Mouse (Mus musculus) adrenal gland, adult (tissue): ENCODE data around the gene Slc7a3.
"Not testable (repeated sequence)": the region's sequence is repeated elsewhere in the genome, so short reads cannot be mapped to it uniquely, and the experiment has no call there.

ENCODE experiments used
- DNase-seq, 2 experiments: peaks; one replicate each; pipeline ENCODE4 v3.0.0; 2022 to 2023; ENCODE audit warnings: low spot score in 1 of 2; ENCODE audit not compliant: inconsistent age in 2 of 2

Gene Slc7a3

DNA sequence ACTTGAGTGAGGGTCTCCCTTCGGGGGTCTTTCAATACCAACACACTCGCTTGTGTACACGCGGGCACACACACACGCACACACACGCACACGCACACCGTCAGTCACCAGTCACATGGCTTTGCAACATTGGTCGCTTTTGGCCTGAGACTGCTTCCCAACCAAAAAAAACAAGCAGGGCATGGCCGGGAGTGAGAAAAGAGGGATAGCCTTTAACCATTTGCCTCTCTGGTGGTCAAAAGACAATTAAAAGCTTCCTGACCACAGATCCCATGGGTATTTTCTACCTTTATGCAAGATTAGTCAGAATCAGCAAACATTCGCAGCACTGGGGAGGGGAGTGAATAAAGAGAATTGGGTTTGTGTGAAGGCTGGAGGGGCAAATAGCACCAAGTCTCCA lies at the start of gene Slc7a3:
Gene Slc7a3, minus strand, starts transcription at position 101 of the 400 bp plus-strand sequence.
- DNase-seq, result no peak

DNA sequence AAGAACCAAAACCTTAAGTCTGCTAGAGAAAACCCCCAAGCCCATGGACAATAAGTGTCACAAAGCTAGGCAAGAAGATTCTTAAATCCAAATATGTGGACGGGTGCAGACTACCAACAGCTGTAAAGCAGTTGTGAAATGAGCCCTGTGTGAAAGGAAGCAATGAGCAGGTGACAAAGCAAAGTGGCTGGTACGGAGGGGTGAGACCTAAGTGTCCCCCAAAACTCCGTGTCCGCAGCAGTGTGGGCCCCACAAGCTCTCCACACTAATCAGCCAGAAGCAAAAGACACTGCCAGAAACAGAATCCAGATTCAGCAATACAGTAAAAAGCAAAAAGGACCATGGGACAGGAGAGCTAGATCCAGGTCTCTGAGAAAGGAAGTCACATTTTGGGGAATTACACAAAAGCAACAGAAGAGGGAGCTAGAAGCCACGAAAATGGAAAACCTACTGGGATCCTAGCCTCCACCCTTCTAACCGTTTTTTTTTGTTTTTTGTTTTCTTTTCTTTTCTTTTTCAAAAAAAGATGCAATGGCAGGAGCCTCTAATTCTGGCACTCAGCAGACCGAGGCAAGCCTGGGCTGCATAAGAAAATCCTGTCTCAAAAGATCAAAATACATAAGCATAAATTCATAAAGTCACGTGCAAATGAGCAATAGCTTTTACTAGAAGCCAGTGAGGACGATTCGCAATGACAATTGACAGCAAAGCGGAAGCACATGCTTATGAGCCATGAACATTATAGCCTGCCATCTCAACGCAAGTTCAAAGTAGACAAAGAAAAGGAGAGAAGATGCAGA lies 46.4 kb upstream of the Slc7a3 start:
- peak; percentile 18 to 71 for DNase-seq

DNA sequence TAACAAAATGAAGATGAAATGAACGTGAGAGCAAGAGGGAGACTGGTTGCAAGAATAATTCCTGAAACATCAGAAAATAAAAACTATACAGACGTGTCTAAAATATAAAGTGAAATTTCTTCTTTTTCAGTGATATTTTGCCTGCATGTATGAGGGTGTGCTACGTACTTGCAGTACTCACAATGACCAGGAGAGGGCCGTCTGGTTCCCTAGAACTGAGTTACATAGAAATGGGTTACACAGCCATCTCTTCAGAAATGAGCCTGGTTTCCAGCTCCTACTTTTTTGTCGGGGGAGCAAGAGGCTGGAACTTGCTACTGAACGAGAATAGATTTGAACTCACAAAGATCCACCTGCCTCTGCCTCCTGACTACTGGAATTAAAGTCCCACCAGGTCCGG lies 45.2 kb upstream of the Slc7a3 start:
- peak; percentile 56 to 83 for DNase-seq

DNA sequence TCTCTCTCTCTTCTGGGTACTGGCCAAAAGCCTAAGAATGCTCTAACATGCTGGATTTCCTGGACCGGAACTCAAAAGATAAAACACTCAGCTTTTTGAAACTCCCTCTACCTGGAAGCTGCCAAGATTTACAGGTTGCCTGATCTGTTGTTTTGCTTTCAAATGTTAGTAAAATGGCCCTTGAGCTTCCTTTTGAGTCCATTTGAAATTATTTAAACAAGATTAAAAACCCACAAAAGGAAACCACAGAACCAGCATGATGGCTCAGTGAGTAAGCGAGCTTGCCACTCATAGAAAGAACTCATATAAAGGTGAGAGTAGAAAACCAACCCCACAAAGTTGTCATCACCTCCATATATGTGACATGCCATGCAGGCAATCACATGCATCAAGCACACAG lies 42.7 kb upstream of the Slc7a3 start:
- no peak for DNase-seq

DNA sequence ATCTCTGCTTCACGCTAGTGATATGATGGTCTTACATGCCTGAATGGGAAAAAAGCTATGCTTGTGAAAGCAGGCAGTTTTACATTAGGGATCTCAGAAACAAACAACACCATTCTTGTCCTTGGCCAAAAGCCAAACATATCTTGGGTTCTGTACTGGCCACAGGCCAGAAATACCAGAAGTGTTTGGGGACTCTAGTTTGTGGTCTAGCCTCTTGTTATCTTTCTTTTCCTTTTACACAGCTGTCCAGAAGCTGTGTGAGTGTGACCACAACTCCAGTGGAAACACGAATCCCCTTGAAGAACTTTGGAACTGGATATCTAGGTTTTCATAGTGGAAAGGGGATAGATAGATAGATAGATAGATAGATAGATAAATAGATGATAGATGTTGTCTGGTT lies 41.2 kb upstream of the Slc7a3 start:
- DNase-seq, result peak in 1 of 2 experiments; percentile 53

DNA sequence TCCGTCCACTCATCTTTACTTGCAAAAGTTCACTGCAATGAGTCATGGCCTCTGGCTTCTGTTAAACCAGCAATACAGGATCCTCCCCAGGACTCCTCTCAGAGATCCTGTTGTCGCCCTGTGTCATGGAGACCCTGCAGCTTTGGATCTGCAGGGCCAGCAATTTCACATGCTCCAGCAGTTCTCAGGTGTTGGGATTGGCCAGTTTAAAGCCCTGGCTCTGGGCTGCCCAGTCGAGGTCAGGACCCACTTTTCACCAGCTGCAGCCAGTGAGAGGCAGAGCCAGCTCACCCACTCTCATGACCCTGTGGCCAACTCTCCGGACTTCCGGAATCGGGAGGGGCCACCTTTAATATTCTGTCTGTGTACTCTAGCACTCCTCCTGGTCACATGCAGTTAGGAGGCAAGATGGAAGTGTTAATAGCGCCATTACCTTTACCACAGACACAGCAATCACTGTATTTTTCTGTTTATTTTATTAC lies 40.7 kb upstream of the Slc7a3 start:
- peak; percentile 50 to 84 for DNase-seq

DNA sequence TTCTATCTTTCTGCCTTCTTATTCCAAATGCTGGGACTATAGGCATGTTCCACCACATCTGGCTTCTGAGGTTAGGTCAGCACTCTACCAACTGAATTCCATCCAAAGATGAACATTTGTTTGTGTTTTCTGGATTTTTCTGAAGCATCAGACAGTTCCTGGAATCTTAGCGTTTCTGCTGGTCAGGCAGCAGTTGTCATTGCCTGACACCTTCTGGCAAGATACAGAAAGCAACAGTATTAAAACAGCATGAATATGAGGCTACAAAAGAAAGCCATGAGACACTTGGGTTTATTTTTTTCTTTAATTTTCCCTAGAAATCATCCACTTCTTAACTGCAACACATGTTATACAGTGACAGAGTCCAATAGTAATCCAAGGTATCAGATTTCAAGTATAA lies 34.7 kb upstream of the Slc7a3 start:
- DNase-seq, result no peak

DNA sequence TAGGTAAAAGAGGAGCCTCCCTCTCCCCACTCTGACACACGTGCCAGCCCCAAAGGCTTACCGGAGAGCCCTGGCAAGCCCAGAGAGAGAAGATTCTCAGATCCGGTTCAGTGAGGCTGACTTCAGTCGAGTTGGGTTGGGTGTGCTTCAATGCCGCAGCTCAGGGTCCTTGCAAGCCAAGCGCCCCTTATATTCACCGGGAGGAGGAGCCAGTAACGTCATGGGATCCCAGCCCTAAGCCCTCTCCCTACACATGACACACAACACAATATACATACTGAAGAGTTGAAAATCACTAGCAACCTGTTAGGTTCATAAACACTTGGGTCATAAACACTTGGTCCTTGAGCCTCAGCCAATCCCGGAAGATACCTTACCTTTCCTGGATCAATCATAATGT lies 609 bp downstream of the Slc7a3 start:
- DNase-seq, result not testable (repeated sequence)

DNA sequence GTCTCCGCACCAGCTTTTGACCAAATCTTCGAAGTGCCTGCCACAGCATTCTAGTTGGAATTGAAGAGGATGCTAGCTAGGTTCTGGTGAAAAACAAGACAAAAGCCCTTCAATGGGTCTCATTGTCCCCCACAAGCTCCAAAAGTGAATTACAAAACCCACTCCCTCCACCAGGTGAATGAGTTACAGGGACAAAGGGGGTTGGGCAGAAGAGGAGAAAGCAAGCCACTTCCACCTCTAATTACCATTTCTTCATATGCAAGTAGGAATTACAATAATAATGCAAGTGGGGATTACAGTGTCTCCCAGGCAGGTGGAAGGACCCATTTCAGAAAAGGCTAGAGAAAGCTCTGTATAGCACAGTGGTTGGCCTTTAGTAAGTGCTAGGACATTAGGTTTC lies 1.6 kb downstream of the Slc7a3 start:
- DNase-seq, result no peak

DNA sequence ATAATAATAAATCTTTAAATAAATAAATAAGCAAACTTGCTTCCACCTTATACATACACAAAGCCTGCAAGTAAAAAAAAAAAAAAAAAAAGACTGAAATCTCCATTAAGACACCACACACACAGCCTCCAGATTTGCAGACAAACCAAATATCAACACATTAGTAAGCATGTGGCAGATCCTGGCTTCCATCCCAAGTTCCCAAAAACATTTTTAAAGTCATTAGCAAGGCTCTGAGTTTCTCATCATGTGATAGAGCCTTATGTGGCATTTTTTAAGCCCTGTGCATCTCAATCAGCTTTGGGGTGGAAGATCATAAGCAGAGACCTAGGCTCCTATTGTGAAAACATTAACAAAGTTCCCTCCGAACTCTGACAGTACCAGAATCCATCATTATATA lies 20.6 kb downstream of the Slc7a3 start:
- no peak for DNase-seq

DNA sequence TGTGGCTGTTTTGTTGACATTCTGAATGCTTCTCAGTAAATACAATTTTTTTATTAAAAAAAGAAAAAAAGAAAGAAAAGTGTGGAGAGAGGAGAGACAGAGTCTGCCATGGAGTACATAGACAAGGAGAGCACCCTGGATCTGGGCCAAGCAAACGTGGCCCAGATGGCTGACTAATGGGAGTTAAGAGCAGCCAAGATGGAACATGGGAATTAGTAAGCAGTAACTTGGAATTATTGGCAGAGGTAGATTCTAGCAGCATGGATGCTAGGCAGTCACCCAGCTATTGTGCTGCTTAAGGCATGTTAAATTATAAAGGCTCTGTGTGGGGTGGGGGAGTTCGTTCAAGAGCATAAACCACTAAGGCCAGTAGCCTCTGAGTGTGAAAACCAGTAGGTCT lies 22.3 kb downstream of the Slc7a3 start:
- DNase-seq, result peak; percentile 14 to 23

DNA sequence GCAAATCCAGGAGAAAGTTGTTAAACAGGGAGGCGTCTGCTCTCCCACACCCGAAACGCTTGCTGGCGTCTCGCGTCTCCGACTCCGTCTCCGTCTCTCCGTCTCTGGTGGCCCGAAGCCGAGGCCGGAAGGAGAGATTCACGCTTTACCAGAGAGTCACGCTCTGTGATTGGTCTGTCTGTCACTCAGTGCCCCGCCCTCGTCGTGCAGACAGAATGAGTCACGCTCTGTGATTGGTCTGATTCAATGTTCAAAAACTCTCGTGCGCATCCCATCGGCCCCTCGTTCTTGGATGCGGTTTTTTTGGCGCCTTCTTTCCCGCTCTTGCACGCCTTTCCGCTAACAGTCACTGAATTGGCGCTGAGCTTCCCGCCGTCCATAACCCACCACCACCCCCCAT lies 26.3 kb downstream of the Slc7a3 start, which contains the start of gene Tex11:
Gene Tex11, minus strand, starts transcription at position 127 of the 400 bp plus-strand sequence.
- no peak for DNase-seq
